Mouse (Mus musculus) gastrocnemius, postnatal 4 days (tissue): Measurements from ENCODE around the gene Rnd3. TPM values are rescaled to one million over a fixed set of nuclear protein-coding genes. Genes with fewer than 3 reads are reported as not detected.

Experiments
- DNase-seq, 2 experiments: peaks; one replicate each; pipeline ENCODE4 v3.0.0; 2021 to 2022; ENCODE audit warnings: low spot score in 2 of 2, mixed read lengths in 2 of 2
- total RNA-seq, 2 experiments: library from RNA; stranded (reverse); gene quantifications; 2 replicates each; pipeline ENCODE4 v1.2.3; 2021

Gene Rnd3
- total RNA-seq, 2 experiments from 2014 or later, result 34.8 to 39.0 TPM

GRCm38 (mm10) chr2:51132181-51132580 lies 16.7 kb downstream of the Rnd3 start:
- no peak for DNase-seq

GRCm38 (mm10) chr2:51128090-51128489 lies 20.8 kb downstream of the Rnd3 start:
- DNase-seq, result no peak

- DNase-seq, result no peak
Observed at GRCm38 (mm10) chr2:51110271-51110670, 38.6 kb downstream of the Rnd3 start.

GRCm38 (mm10) chr2:51108631-51109030 lies 40.3 kb downstream of the Rnd3 start:
- no peak for DNase-seq

GRCm38 (mm10) chr2:51101187-51101586 lies 47.7 kb downstream of the Rnd3 start:
- peak in 1 of 2 experiments; percentile 48 for DNase-seq

- peak in 1 of 2 experiments; percentile 15 for DNase-seq
Observed at GRCm38 (mm10) chr2:51099987-51100386, 48.9 kb downstream of the Rnd3 start.

GRCm38 (mm10) chr2:51099240-51099639 lies 49.7 kb downstream of the Rnd3 start:
- no peak for DNase-seq

GRCm38 (mm10) chr2:51090688-51091087 lies 58.2 kb downstream of the Rnd3 start:
- DNase-seq, result no peak

GRCm38 (mm10) chr2:51090049-51090448 lies 58.9 kb downstream of the Rnd3 start:
- DNase-seq, result no peak

GRCm38 (mm10) chr2:51088843-51089573 lies 59.9 kb downstream of the Rnd3 start:
- DNase-seq, result no peak

- DNase-seq, result no peak
Observed at GRCm38 (mm10) chr2:51088123-51088453, 60.8 kb downstream of the Rnd3 start.

- no peak for DNase-seq
Observed at GRCm38 (mm10) chr2:51087307-51088122, 61.4 kb downstream of the Rnd3 start.

GRCm38 (mm10) chr2:51085155-51085554 lies 63.8 kb downstream of the Rnd3 start:
- DNase-seq, result no peak

GRCm38 (mm10) chr2:51082714-51083351 lies 66.1 kb downstream of the Rnd3 start:
- DNase-seq, result no peak
